Mouse (Mus musculus): ENCODE measurements around the gene Scn4b.

- TF ChIP-seq CTCF (IDR thresholded peaks at IDR 0.05; ENCODE audit: borderline replicate concordance, extremely low read depth, insufficient read depth, insufficient read length) (no peak), POLR2A (IDR thresholded peaks at IDR 0.05; ENCODE audit: borderline replicate concordance, extremely low read depth, insufficient read depth, insufficient read length, poor library complexity, severe bottlenecking) (no peak)
These were observed 18.8 kb upstream of the Scn4b start for GRCm38 (mm10) chr9:45119316-45119953.
